Mouse (Mus musculus): Measurements from ENCODE around the gene Mks1. TPM values are rescaled to one million over a fixed set of nuclear protein-coding genes. Genes with fewer than 3 reads are reported as not detected.
"Not testable (repeated sequence)": the region's sequence is repeated elsewhere in the genome, so short reads cannot be mapped to it uniquely, and the experiment has no call there.

Gene Mks1
- total RNA-seq (2015; ENCODE audit: low replicate concordance) (0.38 TPM in 1 of 2 replicates, not detected in the other), total RNA-seq (2017; ENCODE audit: low replicate concordance) (0.28 TPM in 1 of 2 replicates, not detected in the other)

GRCm38 (mm10) chr11:87852690-87853596 is at the start of gene Mks1:
Gene Mks1 (plus strand): TSS chr11:87853215.
- ATAC-seq (replicated peaks; ENCODE audit: low FRiP score, poor library complexity, severe bottlenecking): peak; percentile 64

GRCm38 (mm10) chr11:87805448-87805847 is 47.6 kb upstream of the Mks1 start:
- 0 out of 2 replicates have a peak, but pooled peaks have one; percentile 57 for ATAC-seq (replicated peaks; ENCODE audit: low FRiP score, poor library complexity, severe bottlenecking)

GRCm38 (mm10) chr11:87807433-87807832 is 45.6 kb upstream of the Mks1 start:
- ATAC-seq (replicated peaks; ENCODE audit: low FRiP score, poor library complexity, severe bottlenecking): no peak

GRCm38 (mm10) chr11:87808236-87808635 is 44.8 kb upstream of the Mks1 start:
- no peak for ATAC-seq (replicated peaks; ENCODE audit: low FRiP score, poor library complexity, severe bottlenecking)

GRCm38 (mm10) chr11:87811396-87811795 is 41.6 kb upstream of the Mks1 start:
- no peak for ATAC-seq (replicated peaks; ENCODE audit: low FRiP score, poor library complexity, severe bottlenecking)

- ATAC-seq (replicated peaks; ENCODE audit: low FRiP score, poor library complexity, severe bottlenecking): no peak
Observed at GRCm38 (mm10) chr11:87814831-87815230, 38.2 kb upstream of the Mks1 start.

GRCm38 (mm10) chr11:87816707-87817442 is 36.1 kb upstream of the Mks1 start:
- ATAC-seq (replicated peaks; ENCODE audit: low FRiP score, poor library complexity, severe bottlenecking): peak; percentile 45; the same call in 1 of the 2 replicates

- no peak for ATAC-seq (replicated peaks; ENCODE audit: low FRiP score, poor library complexity, severe bottlenecking)
Observed at GRCm38 (mm10) chr11:87817443-87817773, 35.6 kb upstream of the Mks1 start.

- ATAC-seq (replicated peaks; ENCODE audit: low FRiP score, poor library complexity, severe bottlenecking): no peak
Observed at GRCm38 (mm10) chr11:87821502-87821901, 31.5 kb upstream of the Mks1 start.

- no peak for ATAC-seq (replicated peaks; ENCODE audit: low FRiP score, poor library complexity, severe bottlenecking)
Observed at GRCm38 (mm10) chr11:87828239-87828900, 24.6 kb upstream of the Mks1 start, which contains the start of gene Lpo. Gene Lpo (minus strand): TSS chr11:87828289.

- ATAC-seq (replicated peaks; ENCODE audit: low FRiP score, poor library complexity, severe bottlenecking): no peak
Observed at GRCm38 (mm10) chr11:87840676-87841075, 12.3 kb upstream of the Mks1 start.

- no peak for ATAC-seq (replicated peaks; ENCODE audit: low FRiP score, poor library complexity, severe bottlenecking)
Observed at GRCm38 (mm10) chr11:87841436-87841835, 11.6 kb upstream of the Mks1 start.

GRCm38 (mm10) chr11:87846968-87847600 is 5.9 kb upstream of the Mks1 start:
- no peak for ATAC-seq (replicated peaks; ENCODE audit: low FRiP score, poor library complexity, severe bottlenecking)

GRCm38 (mm10) chr11:87847884-87848283 is 5.1 kb upstream of the Mks1 start:
- ATAC-seq (replicated peaks; ENCODE audit: low FRiP score, poor library complexity, severe bottlenecking): no peak

GRCm38 (mm10) chr11:87853597-87853954 is 561 bp downstream of the Mks1 start:
- no peak for ATAC-seq (replicated peaks; ENCODE audit: low FRiP score, poor library complexity, severe bottlenecking)

GRCm38 (mm10) chr11:87854550-87854949 is 1.5 kb downstream of the Mks1 start:
- ATAC-seq (replicated peaks; ENCODE audit: low FRiP score, poor library complexity, severe bottlenecking): no peak

- ATAC-seq (replicated peaks; ENCODE audit: low FRiP score, poor library complexity, severe bottlenecking): no peak
Observed at GRCm38 (mm10) chr11:87859273-87859672, 6.3 kb downstream of the Mks1 start.

- no peak for ATAC-seq (replicated peaks; ENCODE audit: low FRiP score, poor library complexity, severe bottlenecking)
Observed at GRCm38 (mm10) chr11:87860426-87860825, 7.4 kb downstream of the Mks1 start.

GRCm38 (mm10) chr11:87862805-87863204 is 9.8 kb downstream of the Mks1 start:
- no peak for ATAC-seq (replicated peaks; ENCODE audit: low FRiP score, poor library complexity, severe bottlenecking)

- ATAC-seq (replicated peaks; ENCODE audit: low FRiP score, poor library complexity, severe bottlenecking): not testable (repeated sequence)
Observed at GRCm38 (mm10) chr11:87866891-87867290, 13.9 kb downstream of the Mks1 start.

All from erythroblast, adult 5-6 weeks (primary cell).